Mouse (Mus musculus) heart, adult 2 months (tissue): ENCODE measurements around the gene Plaa.

ENCODE experiments used
- CTCF ChIP-seq: fragments of 200-600 bp; IDR thresholded peaks from 2 replicates; pipeline ENCODE4 v1.8.1; 2022; ENCODE audit warnings: antibody characterized with exemption, mild to moderate bottlenecking, moderate library complexity
- EP300 ChIP-seq: fragments of 200-500 bp; IDR thresholded peaks from 2 replicates; pipeline ENCODE4 v1.6.1; 2011; ENCODE audit warnings: low read depth, low read length, control low read depth; ENCODE audit not compliant: insufficient read depth
- POLR2A ChIP-seq: fragments of 200-500 bp; IDR thresholded peaks from 2 replicates; pipeline ENCODE4 v1.6.1; 2011; ENCODE audit warnings: mild to moderate bottlenecking, low read depth, low read length, control low read depth; ENCODE audit not compliant: insufficient read depth

GRCm38 (mm10) chr4:94556265-94557054 is 46.6 kb downstream of the Plaa start, which contains the start of the genes Gm10306 and Caap1:
- peak; percentile 64; the same call in 1 of the 2 replicates for TF ChIP-seq EP300
- no peak for TF ChIP-seq CTCF
- TF ChIP-seq POLR2A: peak; percentile 91
